Mouse (Mus musculus) E14TG2a.4 (cell line): ENCODE results near the gene Dennd6a.

Experiments used
- H3K27me3 ChIP-seq: 2 replicates; pipeline ENCODE4 v1.6.1; 2014; ENCODE audit warnings: low read length, control low read depth; ENCODE audit not compliant: insufficient read depth
- H3K36me3 ChIP-seq: 2 replicates; pipeline ENCODE4 v1.6.1; 2014; ENCODE audit warnings: low read length, control low read depth; ENCODE audit not compliant: insufficient read depth
- H3K4me1 ChIP-seq: replicated peaks from 2 replicates; pipeline ENCODE4 v1.6.1; 2014; ENCODE audit warnings: low read depth, low read length, control low read depth
- H3K4me3 ChIP-seq: replicated peaks from 2 replicates; pipeline ENCODE4 v1.5.1; 2014; ENCODE audit warnings: mild to moderate bottlenecking, low read length
- H3K9me3 ChIP-seq: 2 replicates; pipeline ENCODE4 v1.6.1; 2014; ENCODE audit warnings: low read length, control low read depth
- CTCF ChIP-seq: conservative IDR thresholded peaks from 2 replicates; pipeline ENCODE4 v1.5.1; 2014; ENCODE audit warnings: low read length
- NANOG ChIP-seq: IDR thresholded peaks from 2 replicates; pipeline ENCODE4 v1.6.1; 2014; ENCODE audit warnings: borderline replicate concordance, low read length, mixed read lengths
- POU5F1 ChIP-seq: IDR thresholded peaks from 2 replicates; pipeline ENCODE4 v1.6.1; 2014; ENCODE audit warnings: low read length, borderline replicate concordance

The Dennd6a gene

DNA sequence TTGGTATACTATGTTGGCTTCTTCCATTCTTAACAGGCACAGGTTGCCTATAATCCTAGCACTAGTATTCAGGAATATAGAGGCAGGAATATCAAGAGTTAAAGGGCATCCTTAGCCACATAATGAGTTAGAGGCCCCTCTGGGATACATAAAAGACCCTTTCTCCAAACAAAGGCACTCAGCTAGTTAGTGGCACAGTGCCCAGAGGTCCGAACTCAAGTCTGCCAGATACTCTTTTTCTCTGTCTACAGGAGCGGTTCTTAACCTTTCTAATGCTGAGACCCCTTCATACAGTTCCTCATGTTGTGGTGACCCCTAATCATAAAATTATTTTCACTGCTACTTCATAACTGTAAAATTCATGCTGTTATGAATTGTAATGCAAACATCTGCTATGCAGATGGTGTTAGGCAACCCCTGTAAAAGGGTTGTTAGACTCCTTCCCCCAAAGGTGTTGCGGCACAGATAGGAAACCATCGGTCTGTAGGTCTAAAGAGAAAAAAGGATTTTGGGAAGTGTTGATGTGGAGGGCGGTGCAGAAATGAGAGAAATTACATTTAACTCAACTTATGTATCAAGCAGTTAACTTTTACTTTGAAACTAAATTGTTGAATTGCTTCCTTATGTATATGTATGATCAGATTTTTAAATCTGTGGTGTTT is 72.5 kb downstream of the Dennd6a start:
- H3K27me3 ChIP-seq: no peaks in the 10 kb centered on the region
- H3K4me1 ChIP-seq: peaks cover 17% of the 10 kb centered on the region
- no peaks in the 10 kb centered on the region for H3K9me3 ChIP-seq
- TF ChIP-seq CTCF: no peak
- no peak for TF ChIP-seq POU5F1
- TF ChIP-seq NANOG: no peak
- no peak overlapping the region for H3K4me3 ChIP-seq
- peaks cover 37% of the 10 kb centered on the region for H3K36me3 ChIP-seq

DNA sequence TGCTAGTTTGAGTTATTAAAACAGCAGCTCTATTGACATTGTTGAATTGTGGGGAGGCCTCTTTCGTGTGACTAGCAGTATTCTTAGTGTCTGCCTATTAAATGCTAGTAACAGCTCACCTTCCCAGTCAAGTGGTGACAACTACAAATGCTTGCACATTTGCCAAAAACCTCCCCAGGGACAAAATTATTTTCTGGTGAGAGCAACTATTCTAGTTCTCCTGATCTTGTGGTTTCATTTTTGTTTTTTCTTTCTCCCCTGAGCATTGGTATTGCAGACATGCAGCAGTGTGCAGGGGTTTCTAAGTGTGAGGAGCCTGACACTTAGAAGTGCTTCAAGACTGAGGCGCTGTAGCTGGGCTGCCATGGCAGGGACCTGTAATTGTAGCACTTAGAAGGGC is 74.2 kb downstream of the Dennd6a start:
- TF ChIP-seq NANOG (no peak), POU5F1 (no peak), CTCF (no peak)
- Histone ChIP-seq H3K27me3 (no peaks in the 10 kb centered on the region), H3K9me3 (no peaks in the 10 kb centered on the region), H3K36me3 (peaks cover 47% of the 10 kb centered on the region), H3K4me1 (peaks cover 21% of the 10 kb centered on the region), H3K4me3 (no peak overlapping the region)

DNA sequence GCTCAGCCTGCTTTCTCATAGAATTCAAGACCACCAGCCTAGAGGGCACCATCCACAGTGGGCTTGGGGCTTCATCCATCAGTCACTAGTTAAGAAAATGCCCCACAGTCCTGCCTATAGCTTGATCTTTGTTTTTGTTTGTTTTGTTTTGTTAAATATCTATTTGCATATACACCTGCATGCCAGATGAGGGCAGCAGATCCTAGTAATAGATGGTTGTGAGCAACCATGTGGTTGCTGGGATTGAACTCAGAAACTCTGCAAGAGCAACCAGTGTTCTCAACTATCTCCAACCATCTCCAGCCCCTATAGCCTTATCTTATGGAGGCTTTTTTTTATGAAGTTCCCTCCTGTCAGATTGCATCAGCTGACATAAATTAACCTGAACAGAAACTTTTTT is 78.2 kb downstream of the Dennd6a start:
- H3K27me3 ChIP-seq: no peaks in the 10 kb centered on the region

DNA sequence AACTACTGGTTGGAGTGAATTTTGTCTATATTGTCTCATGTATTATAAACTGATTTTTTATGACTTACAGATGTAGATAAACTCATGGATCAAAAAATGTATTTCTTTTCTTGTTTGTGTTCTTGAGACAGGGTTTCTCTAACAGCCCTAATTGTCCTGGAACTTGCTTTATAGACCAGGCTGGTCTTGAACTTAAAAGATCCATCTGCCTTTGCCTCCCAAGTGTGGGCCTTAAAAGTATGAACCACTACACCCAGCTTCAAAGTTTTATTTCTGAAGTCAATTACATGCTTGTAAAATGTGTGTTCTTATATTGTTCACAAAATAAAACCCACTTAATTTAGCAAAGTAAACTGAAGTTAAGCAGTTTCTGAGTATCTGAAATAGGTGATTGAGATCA is 84.5 kb downstream of the Dennd6a start:
- peaks cover 63% of the 10 kb centered on the region for H3K36me3 ChIP-seq
- no peaks in the 10 kb centered on the region for H3K4me1 ChIP-seq
- H3K27me3 ChIP-seq: no peaks in the 10 kb centered on the region
- TF ChIP-seq CTCF (no peak), NANOG (no peak), POU5F1 (no peak)
- H3K4me3 ChIP-seq: no peak overlapping the region
- H3K9me3 ChIP-seq: no peaks in the 10 kb centered on the region

More for the DNA sequence above, 78.2 kb downstream of the Dennd6a start:
- no peaks in the 10 kb centered on the region for H3K9me3 ChIP-seq
- TF ChIP-seq CTCF: 0 out of 2 replicates have a peak, but pooled peaks have one; percentile 9
- no peak for TF ChIP-seq NANOG
- H3K4me3 ChIP-seq: no peak overlapping the region
- peaks cover 10% of the 10 kb centered on the region; the same call in 1 of the 2 replicates for H3K4me1 ChIP-seq
- peaks cover 77% of the 10 kb centered on the region for H3K36me3 ChIP-seq

DNA sequence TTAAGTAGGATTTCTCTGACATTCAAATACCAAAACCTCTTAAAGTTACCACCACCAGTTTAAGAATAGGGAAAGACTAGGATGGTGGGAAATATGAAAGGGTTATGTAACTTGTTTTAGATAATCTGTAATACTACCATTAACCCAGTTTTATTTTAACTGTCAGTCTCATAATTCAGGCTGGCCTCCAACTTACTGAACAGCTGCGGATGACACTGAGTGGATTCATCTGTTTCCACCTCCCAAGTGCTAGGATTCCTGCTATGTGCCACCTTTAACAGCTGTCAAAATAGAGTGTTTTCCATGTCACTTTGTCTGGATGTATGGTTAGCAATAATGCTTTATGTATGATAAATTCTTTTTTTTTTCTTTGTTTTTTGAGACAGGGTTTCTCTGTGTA is 86.6 kb downstream of the Dennd6a start:
- TF ChIP-seq CTCF: no peak
- TF ChIP-seq NANOG: no peak
- no peak for TF ChIP-seq POU5F1
- no peaks in the 10 kb centered on the region for H3K27me3 ChIP-seq

DNA sequence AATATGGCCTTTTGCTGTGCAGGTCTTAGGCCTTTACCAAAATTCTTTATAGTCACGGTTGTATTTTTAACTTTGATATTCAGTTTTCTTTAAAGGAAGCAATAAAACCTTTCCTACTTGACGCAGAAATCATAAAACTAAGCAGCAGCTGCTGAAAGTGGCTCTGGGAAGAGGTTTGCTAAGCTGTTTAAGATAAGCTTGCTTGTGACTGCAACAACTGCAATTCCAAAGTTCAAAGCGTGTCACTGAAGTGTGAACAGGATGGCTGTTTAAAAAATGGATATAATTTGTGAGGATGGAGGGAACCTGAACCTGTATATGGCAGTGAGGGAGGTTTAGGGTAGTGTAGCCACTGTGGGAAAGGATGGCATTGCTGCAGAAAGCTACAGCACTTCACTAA is 88.4 kb downstream of the Dennd6a start:
- peaks cover 65% of the 10 kb centered on the region for H3K36me3 ChIP-seq
- H3K9me3 ChIP-seq: 0 out of 2 replicates have a peak, but pooled peaks cover 7% of the 10 kb centered on the region
- no peaks in the 10 kb centered on the region for H3K27me3 ChIP-seq
- no peak overlapping the region for H3K4me3 ChIP-seq
- no peak for TF ChIP-seq NANOG
- TF ChIP-seq CTCF: no peak
- TF ChIP-seq POU5F1: no peak
- peaks cover 10% of the 10 kb centered on the region for H3K4me1 ChIP-seq

More for the DNA sequence above, 86.6 kb downstream of the Dennd6a start:
- Histone ChIP-seq H3K9me3 (0 out of 2 replicates have a peak, but pooled peaks cover 7% of the 10 kb centered on the region), H3K4me1 (no peaks in the 10 kb centered on the region), H3K36me3 (peaks cover 64% of the 10 kb centered on the region), H3K4me3 (no peak overlapping the region)

DNA sequence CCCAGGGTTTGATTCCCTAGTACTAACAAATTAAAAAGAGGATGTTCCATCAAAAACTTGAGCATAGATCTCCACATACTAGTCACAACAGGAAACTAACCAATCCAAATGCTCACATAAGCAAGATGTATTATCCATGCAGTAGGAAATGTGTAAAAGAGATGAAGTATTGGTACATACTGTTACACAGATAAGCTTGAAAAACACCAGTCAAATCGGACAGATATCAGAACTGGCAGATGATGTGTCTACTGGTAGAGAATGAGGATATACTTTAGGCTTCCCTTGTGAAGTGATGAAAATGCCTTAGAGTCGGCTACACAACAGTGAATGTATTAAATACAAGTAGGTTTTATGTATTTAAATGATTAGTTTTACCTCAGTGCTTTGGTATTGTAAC is 88.8 kb downstream of the Dennd6a start:
- H3K4me3 ChIP-seq: no peak overlapping the region
- H3K36me3 ChIP-seq: peaks cover 63% of the 10 kb centered on the region
- H3K27me3 ChIP-seq: no peaks in the 10 kb centered on the region
- 0 out of 2 replicates have a peak, but pooled peaks cover 7% of the 10 kb centered on the region for H3K9me3 ChIP-seq
- no peak for TF ChIP-seq CTCF
- no peak for TF ChIP-seq NANOG
- TF ChIP-seq POU5F1: no peak
- peaks cover 13% of the 10 kb centered on the region for H3K4me1 ChIP-seq

DNA sequence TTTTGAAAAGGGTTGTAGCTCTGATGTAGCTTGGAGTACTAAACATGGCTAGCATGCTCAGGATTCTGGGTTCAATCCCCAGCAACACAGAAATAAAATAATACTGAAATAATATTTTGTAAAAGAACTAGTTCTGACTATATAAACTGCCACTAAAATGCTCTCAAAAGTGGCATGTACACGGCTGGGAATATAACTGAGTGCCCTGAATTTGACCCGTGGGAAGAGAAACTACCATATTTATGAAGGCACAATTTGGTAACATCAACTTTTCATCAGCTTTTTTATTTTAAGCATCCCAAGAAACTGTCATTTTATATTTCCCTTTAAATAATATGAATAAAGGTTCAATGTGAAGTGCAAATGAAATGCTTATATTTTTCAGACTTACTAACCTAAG is 90.2 kb downstream of the Dennd6a start:
- no peak overlapping the region for H3K4me3 ChIP-seq
- peaks cover 19% of the 10 kb centered on the region for H3K4me1 ChIP-seq
- no peaks in the 10 kb centered on the region for H3K27me3 ChIP-seq
- peaks cover 61% of the 10 kb centered on the region for H3K36me3 ChIP-seq
- TF ChIP-seq POU5F1 (no peak), NANOG (no peak), CTCF (no peak)
- H3K9me3 ChIP-seq: 0 out of 2 replicates have a peak, but pooled peaks cover 7% of the 10 kb centered on the region

DNA sequence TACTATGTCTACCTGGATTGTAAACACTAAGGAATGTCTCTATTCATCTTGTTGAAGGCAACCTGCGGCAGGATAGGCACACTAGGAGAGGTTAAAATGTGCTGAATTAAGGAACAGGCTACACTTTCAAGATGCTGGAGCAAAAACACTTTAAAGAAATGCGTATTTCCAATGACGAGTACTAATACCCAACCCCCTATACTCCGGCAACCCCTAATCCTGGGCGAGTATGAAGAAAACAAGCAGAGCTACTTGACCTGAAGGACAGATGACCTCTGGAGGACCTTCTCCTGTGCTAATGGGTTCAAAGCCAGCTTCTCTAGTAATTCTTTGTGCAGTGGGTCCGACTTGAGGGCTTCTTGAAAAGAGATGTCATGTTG is 94.3 kb downstream of the Dennd6a start:
- TF ChIP-seq NANOG (no peak), POU5F1 (no peak), CTCF (no peak)
- peaks cover 44% of the 10 kb centered on the region for H3K4me1 ChIP-seq
- H3K4me3 ChIP-seq: peak overlapping the region; percentile 96
- H3K9me3 ChIP-seq: 0 out of 2 replicates have a peak, but pooled peaks cover 7% of the 10 kb centered on the region
- peaks cover 50% of the 10 kb centered on the region for H3K36me3 ChIP-seq
- H3K27me3 ChIP-seq: no peaks in the 10 kb centered on the region
